Mouse (Mus musculus) left cerebral cortex, postnatal 36 days (tissue): ENCODE measurements around the gene Gm21292. TPM values are rescaled to one million over a fixed set of nuclear protein-coding genes. Genes with fewer than 3 reads are reported as not detected.
"Not testable (repeated sequence)": the region's sequence is repeated elsewhere in the genome, so short reads cannot be mapped to it uniquely, and the experiment has no call there.

Experiments
- DNase-seq, 2 experiments: peaks; one replicate each; pipeline ENCODE4 v3.0.0; 2021 to 2022; ENCODE audit warnings: low spot score in 2 of 2, mixed read lengths in 1 of 2
- intact Hi-C: fragments of 180-260 bp; cut with DNase I; formaldehyde crosslinking; loops from one replicate; pipeline ENCODE4 v1.15.1; 2025
- total RNA-seq, 2 experiments: library from RNA; stranded (reverse); gene quantifications; 2 replicates each; pipeline ENCODE4 v1.2.3; 2021

The Gm21292 gene
- not detected for total RNA-seq

DNA sequence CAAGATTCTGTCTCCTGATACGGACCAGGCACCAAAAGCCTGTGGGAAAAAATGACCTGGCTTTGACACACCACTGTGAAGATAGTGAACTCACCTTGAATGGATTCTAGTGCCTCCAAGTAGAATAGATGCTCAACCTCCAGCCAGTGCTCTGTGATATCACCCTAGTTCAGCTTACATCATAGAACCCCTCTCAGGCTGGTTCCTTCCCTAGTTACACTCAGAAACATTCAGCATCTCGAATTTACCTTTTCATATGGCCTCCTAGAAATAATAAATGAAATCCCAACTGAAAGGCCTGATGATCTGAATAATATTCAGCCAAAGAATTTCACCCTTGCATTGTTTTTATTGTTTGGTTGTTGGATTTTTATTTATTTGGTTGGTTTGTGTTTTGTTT is at the start of gene Gm21292:
TSS of gene Gm21292 (minus strand) at position 101 of the 400 bp plus-strand sequence.
- intact Hi-C loops, DNase-seq: not testable (repeated sequence)

Other genes with a start within 250 kb of the Gm21292 start
- not detected for gene Gm21721, start 68.3 kb upstream of the Gm21292 start, total RNA-seq
- not detected for gene Gm21812, start 213.3 kb upstream of the Gm21292 start, total RNA-seq